Mouse (Mus musculus) forebrain, embryonic 14.5 days (tissue): ENCODE results near the gene Plxna2. TPM values are rescaled to one million over a fixed set of nuclear protein-coding genes. Genes with fewer than 3 reads are reported as not detected.

ENCODE experiments used
- ATAC-seq: fragments of 200-750 bp; cut with Nextera tagmentation; 2 replicates; pipeline ENCODE4 v1.8.0; 2017; ENCODE audit warnings: mild to moderate bottlenecking, moderate library complexity
- DNase-seq: peaks from one replicate; pipeline ENCODE4 v3.0.0-alpha.2; 2015; ENCODE audit warnings: low spot score
- H3K27ac ChIP-seq: fragments of 300-500 bp; sonication (generic); 2 replicates; pipeline ENCODE4 v1.5.1; 2014; ENCODE audit warnings: low read depth, mild to moderate bottlenecking, control low read depth, low read length, moderate library complexity
- H3K27me3 ChIP-seq: fragments of 300-500 bp; sonication (generic); replicated peaks from 2 replicates; pipeline ENCODE4 v1.6.1; 2014; ENCODE audit warnings: low read length, control low read depth, mixed read lengths; ENCODE audit not compliant: control insufficient read depth, insufficient read depth
- H3K36me3 ChIP-seq: fragments of 300-500 bp; sonication (generic); 2 replicates; pipeline ENCODE4 v1.6.1; 2014; ENCODE audit warnings: low read length, control low read depth; ENCODE audit not compliant: control insufficient read depth, insufficient read depth
- H3K4me1 ChIP-seq: fragments of 300-500 bp; sonication (generic); 2 replicates; pipeline ENCODE4 v1.6.1; 2014; ENCODE audit warnings: antibody characterized with exemption, low read length, control low read depth; ENCODE audit not compliant: control insufficient read depth, insufficient read depth
- H3K4me2 ChIP-seq: fragments of 300-500 bp; sonication (generic); 2 replicates; pipeline ENCODE4 v1.6.1; 2014; ENCODE audit warnings: mild to moderate bottlenecking, control low read depth, low read length
- H3K4me3 ChIP-seq: fragments of 300-500 bp; sonication (generic); 2 replicates; pipeline ENCODE4 v1.5.1; 2014; ENCODE audit warnings: low read depth, low read length, control low read depth
- H3K9ac ChIP-seq: fragments of 300-500 bp; sonication (generic); 2 replicates; pipeline ENCODE4 v1.6.1; 2014; ENCODE audit warnings: mild to moderate bottlenecking, low read length, control low read depth, moderate library complexity
- H3K9me3 ChIP-seq: fragments of 300-500 bp; sonication (generic); replicated peaks from 2 replicates; pipeline ENCODE4 v1.6.1; 2016; ENCODE audit warnings: low read length, control low read depth, mixed read lengths; ENCODE audit not compliant: control insufficient read depth
- WGBS: fragments of 180-500 bp; shearing (Covaris S2); extraction: QIAGEN DNeasy Blood & Tissue Kit; methylation state at CpG from one replicate; pipeline ENCODE4 v1.1.7; 2014; 5-methylcytosine and 5-hydroxymethylcytosine counted together
- polyA plus RNA-seq: library from polyadenylated mRNA; unstranded; fragments of >200 nt; fragmentation: Nextera tagmentation; extraction: Ambion mirVana; gene quantifications from 2 replicates; pipeline ENCODE4 v1.2.1, GENCODE M21; 2014

Plxna2 gene
- 54.7 and 65.7 TPM in 2 replicates for polyA plus RNA-seq

DNA sequence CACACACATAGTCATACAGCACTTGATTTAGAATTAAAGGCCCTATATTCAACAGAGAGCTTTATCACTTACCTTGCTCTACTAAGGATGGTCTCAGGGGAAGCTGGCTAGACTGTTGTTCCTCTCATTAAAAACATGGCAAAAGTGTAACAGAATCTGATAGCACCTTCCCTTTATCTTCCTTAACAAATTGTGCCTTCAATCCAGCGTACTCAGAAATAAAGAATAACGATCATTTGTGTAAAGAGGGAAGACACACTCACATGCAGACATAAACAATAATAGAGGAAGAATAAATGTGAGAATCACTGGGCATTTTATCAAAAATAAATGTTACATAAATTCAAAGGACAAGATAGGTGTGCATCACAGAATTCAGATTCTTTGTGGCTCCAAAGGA, at the start of gene Plxna2:
TSS of gene Plxna2 (plus strand) at position 301 of the 400 bp plus-strand sequence.
- no peaks in the 10 kb centered on the region for H3K27me3 ChIP-seq
- DNase-seq (no peak), ATAC-seq (no peak)
- H3K9ac ChIP-seq = peak within 1 kb of the TSS; percentile 99; the same call in 1 of the 2 replicates
- H3K9me3 ChIP-seq = no peaks in the 10 kb centered on the region
- no peaks in the 10 kb centered on the region for H3K36me3 ChIP-seq
- H3K4me3 ChIP-seq = peak within 1 kb of the TSS; percentile 96
- peak within 1 kb of the TSS; percentile 55 for H3K4me2 ChIP-seq
- H3K27ac ChIP-seq = peak within 1 kb of the TSS; percentile 97
- H3K4me1 ChIP-seq = peaks cover 20% of the 10 kb centered on the region
- 93% methylated on average over 2 of the region's 2 CpGs for WGBS

DNA sequence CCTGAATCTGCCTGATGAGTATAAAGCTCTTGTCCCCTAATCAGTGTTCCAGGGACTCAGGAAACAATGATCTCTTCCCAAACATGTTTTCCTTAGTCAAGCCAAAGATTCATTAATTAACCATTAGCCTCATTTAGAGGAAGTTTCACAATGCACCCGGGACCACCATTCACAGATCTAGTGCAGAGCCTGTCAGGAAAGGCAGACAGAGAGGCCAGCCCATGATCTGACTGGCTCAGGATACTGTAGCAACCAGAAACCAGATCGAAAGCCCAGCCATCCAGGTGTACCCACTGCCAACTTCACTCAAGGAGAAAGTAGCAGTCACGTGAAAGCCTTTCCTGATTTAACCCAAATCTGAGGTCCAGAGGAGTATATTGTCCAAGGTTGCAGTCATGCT, 44.1 kb upstream of the Plxna2 start:
- WGBS = 19% methylated on average over 3 of the region's 3 CpGs
- no peak overlapping the region for H3K4me3 ChIP-seq
- peak; percentile 33 for DNase-seq
- H3K36me3 ChIP-seq = no peaks in the 10 kb centered on the region
- H3K27me3 ChIP-seq = no peaks in the 10 kb centered on the region
- H3K9me3 ChIP-seq = no peaks in the 10 kb centered on the region
- no peak for ATAC-seq
- H3K4me2 ChIP-seq = no peak overlapping the region
- H3K9ac ChIP-seq = no peak overlapping the region
- H3K27ac ChIP-seq = no peak overlapping the region
- H3K4me1 ChIP-seq = peaks cover 12% of the 10 kb centered on the region; the same call in 1 of the 2 replicates

DNA sequence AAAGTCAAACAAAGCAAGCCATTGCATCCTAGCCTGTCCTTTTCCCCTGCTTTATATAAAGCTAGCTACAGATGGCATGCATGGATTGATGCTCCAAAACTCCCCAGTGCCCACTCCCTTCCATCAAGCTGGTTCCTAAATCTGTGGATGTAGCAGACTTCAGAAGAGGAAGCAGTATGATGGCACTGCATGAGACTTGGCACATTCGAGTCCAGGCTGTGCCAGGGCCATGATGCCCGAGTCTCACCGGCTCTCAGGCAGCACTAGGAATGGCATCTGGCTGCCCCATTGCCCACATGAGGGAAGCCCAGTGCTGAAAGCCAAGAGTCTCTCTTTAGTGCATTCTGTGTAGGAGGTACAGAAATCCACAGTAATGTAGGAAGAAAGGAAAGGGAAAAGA, 39.7 kb upstream of the Plxna2 start:
- WGBS = 70% methylated on average over 3 of the region's 3 CpGs
- no peak overlapping the region for H3K9ac ChIP-seq
- no peak overlapping the region for H3K4me3 ChIP-seq
- H3K9me3 ChIP-seq = no peaks in the 10 kb centered on the region
- H3K27me3 ChIP-seq = no peaks in the 10 kb centered on the region
- H3K4me1 ChIP-seq = peaks cover 12% of the 10 kb centered on the region; the same call in 1 of the 2 replicates
- ATAC-seq (peak; percentile 42; the same call in 1 of the 2 replicates), DNase-seq (peak; percentile 55)
- H3K4me2 ChIP-seq = no peak overlapping the region
- H3K36me3 ChIP-seq = no peaks in the 10 kb centered on the region
- H3K27ac ChIP-seq = no peak overlapping the region

DNA sequence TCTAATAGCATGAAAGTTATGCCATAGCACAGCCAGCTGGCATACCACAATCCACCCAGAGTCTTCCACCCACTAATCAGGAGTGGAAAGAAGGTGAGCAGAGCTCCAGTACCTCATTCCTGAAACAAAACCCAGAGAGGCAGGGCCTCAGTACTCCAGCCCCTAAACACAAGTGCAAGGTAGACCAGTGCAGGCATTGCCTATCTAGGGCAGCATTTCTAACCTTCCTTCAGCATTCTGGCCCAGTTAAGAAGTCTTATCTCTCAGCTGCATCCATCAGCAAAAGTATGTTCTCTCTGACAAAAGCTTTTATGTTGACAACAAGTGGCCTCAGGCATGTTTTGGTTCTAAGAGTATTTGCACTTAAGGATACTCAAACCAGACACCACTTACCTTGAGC, 37.5 kb upstream of the Plxna2 start:
- no peaks in the 10 kb centered on the region for H3K36me3 ChIP-seq
- no peaks in the 10 kb centered on the region for H3K27me3 ChIP-seq
- no peak for DNase-seq
- no peak overlapping the region for H3K27ac ChIP-seq
- no peak for ATAC-seq
- no peak overlapping the region for H3K4me3 ChIP-seq
- no peak overlapping the region for H3K9ac ChIP-seq
- no peaks in the 10 kb centered on the region for H3K9me3 ChIP-seq
- no peak overlapping the region for H3K4me2 ChIP-seq
- peaks cover 3% of the 10 kb centered on the region; the same call in 1 of the 2 replicates for H3K4me1 ChIP-seq

DNA sequence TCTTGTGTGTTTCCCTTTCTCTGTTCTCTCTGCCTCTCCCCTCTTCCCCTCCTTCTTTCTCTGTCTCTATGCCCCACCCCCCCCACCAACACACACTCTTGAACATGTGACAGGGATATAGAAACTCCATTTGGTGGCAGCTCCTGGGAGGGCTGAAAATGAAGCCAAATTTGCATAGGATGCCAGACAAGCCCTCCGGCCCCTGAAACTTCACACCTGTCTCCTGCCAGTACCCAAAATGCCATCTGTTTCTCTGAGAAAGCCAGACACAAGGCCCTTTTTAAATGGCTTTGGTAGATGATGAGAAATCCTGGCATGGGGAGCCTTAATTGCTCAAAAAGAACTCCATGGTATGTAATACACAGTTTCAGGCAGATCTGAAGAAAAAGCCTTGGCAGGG, 31.3 kb upstream of the Plxna2 start:
- no peak overlapping the region for H3K4me2 ChIP-seq
- H3K4me3 ChIP-seq = no peak overlapping the region
- H3K27ac ChIP-seq = peak overlapping the region; percentile 79
- H3K9ac ChIP-seq = no peak overlapping the region
- H3K36me3 ChIP-seq = no peaks in the 10 kb centered on the region
- H3K9me3 ChIP-seq = no peaks in the 10 kb centered on the region
- peaks cover 19% of the 10 kb centered on the region for H3K4me1 ChIP-seq
- ATAC-seq (peak; percentile 88), DNase-seq (peak; percentile 94)
- no peaks in the 10 kb centered on the region for H3K27me3 ChIP-seq
- 32% methylated on average over 1 of the region's 1 CpGs for WGBS

DNA sequence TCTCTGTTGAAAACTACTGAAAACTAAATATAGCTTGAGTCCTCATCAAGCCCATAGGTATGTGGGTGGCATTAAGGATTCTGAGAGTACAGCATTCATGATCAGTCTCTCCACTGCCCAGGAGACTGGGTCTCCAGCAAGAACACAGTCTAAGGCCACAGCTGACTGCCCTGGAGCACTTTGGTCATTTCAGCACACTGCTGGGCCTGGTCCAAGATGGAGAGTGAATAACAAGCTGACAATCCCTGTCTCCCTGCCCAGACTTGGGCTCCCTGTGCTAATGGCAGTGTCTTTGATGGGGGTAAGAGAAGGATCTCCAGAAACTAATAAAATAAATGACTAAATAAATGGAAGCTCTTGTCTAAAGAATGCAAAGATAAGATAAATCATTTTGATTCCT, 30.5 kb upstream of the Plxna2 start:
- DNase-seq = peak; percentile 74
- peak; percentile 68 for ATAC-seq
- H3K36me3 ChIP-seq = no peaks in the 10 kb centered on the region
- H3K9ac ChIP-seq = no peak overlapping the region
- H3K4me1 ChIP-seq = peaks cover 19% of the 10 kb centered on the region
- H3K27me3 ChIP-seq = no peaks in the 10 kb centered on the region
- H3K4me3 ChIP-seq = no peak overlapping the region
- H3K27ac ChIP-seq = peak overlapping the region; percentile 79
- H3K9me3 ChIP-seq = no peaks in the 10 kb centered on the region
- H3K4me2 ChIP-seq = no peak overlapping the region

DNA sequence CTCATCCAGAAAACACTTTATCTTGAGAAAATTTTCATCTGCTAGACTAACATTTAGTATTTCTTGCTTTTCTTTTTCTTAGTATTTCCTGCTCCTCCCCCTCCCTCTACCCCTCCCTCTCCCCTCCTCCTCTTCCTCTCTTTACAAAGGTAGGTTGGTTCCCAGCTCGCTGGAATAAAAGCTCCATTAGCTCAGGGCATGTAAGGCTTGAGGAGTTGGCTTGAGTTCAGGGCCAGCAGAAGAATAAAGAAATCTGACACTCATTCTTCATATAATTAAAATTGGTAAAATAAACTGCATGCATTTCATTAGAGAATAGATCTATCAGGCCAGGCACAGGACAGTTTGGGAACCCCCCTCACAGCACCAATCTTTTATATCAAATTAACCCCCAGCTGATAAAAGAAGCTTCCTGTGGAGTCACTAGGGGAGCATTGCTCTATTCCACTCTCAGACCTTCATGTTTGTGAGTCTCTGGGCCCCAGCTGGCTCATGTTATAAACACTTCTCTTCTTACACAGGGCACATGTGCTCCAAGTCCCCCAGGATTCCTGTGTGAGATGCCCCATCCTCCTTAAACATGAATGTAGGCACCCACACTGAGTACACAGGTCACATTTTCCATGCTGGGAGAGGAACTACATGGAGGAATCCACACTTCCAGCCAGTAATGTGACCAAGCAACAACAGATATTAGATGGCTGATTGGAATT, 29.9 kb upstream of the Plxna2 start:
- DNase-seq (peak; percentile 63), ATAC-seq (peak; percentile 60)
- H3K36me3 ChIP-seq = no peaks in the 10 kb centered on the region
- WGBS = 0% methylated on average over 1 of the region's 1 CpGs
- H3K27me3 ChIP-seq = no peaks in the 10 kb centered on the region
- no peak overlapping the region for H3K9ac ChIP-seq
- no peak overlapping the region for H3K4me2 ChIP-seq
- no peak overlapping the region for H3K4me3 ChIP-seq
- peaks cover 19% of the 10 kb centered on the region for H3K4me1 ChIP-seq
- peak overlapping the region; percentile 79 for H3K27ac ChIP-seq
- H3K9me3 ChIP-seq = no peaks in the 10 kb centered on the region

DNA sequence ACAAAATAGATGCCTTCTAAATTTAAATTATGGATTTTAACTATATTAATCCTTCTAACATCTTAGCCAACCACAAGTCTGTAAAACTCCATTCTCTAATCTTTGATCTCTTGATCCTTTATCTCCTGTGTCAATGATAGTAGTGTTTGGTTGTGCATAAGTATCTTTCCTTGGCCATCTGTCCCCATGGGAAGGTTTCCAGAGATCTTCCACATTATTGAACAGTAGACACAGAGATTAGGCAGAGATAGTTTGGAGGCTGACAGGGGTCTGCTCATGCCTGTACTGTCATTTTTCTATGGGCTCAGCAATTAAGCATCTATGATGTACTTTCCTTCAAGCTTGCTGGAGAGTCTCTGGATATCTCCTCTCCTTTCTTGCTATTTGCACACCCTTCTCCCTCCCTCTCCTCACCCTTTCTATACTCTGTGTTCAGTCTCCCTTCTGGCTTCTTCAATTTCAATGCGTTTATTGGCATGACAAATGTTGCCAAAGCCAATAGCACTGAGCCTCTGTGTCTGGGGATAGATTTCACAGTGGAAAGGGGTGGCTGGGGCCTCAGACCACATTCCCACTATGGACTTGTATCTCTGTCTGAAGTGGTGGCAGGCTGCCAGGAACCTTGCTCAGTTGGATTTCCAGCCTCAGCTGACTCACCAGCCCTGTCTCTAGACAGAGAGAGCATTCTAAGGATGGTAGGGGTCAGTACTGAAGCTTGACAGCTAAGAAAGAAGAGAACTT, 29.1 kb upstream of the Plxna2 start:
- peak; percentile 56 for DNase-seq
- peaks cover 19% of the 10 kb centered on the region for H3K4me1 ChIP-seq
- no peak overlapping the region for H3K4me2 ChIP-seq
- no peaks in the 10 kb centered on the region for H3K9me3 ChIP-seq
- no peak for ATAC-seq
- 42% methylated on average over 1 of the region's 1 CpGs for WGBS
- no peak overlapping the region for H3K9ac ChIP-seq
- no peaks in the 10 kb centered on the region for H3K36me3 ChIP-seq
- no peak overlapping the region for H3K4me3 ChIP-seq
- peak overlapping the region; percentile 62 for H3K27ac ChIP-seq
- H3K27me3 ChIP-seq = no peaks in the 10 kb centered on the region

DNA sequence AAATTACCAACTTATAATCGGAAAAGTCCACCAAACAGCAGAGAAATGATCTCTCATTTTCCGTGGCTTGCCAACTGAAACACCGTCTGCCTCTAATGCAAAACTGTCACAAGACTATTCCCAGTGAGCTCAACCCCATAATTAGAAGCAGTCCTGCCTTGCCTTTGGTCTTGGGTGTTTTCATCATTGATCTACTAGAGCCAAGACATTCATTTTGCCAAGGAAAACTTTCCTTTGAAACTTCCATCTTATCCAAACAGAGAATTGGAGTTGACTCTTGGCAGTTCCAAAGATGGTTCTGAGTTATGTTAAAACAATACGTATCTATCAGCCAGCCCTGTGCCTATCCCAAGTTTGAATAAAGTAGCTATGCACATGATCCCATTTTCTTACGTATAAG, 24.9 kb upstream of the Plxna2 start:
- H3K27ac ChIP-seq = no peak overlapping the region
- DNase-seq (no peak), ATAC-seq (no peak)
- peaks cover 12% of the 10 kb centered on the region for H3K4me1 ChIP-seq
- no peaks in the 10 kb centered on the region for H3K27me3 ChIP-seq
- no peaks in the 10 kb centered on the region for H3K36me3 ChIP-seq
- H3K9ac ChIP-seq = no peak overlapping the region
- WGBS = 80% methylated on average over 5 of the region's 5 CpGs
- no peaks in the 10 kb centered on the region for H3K9me3 ChIP-seq
- H3K4me3 ChIP-seq = no peak overlapping the region
- H3K4me2 ChIP-seq = no peak overlapping the region
